Mouse (Mus musculus): ENCODE data around the gene A630023A22Rik. TPM values are rescaled to one million over a fixed set of nuclear protein-coding genes. Genes with fewer than 3 reads are reported as not detected.

A630023A22Rik gene
- polyA plus RNA-seq, 1 experiment from 2014 or later, result not detected

GRCm38 (mm10) chr14:34016381-34016780, 86.2 kb downstream of the A630023A22Rik start, which contains the start of gene Gm5460:
TSS of gene Gm5460 (plus strand) at chr14:34016758.
- 89% methylated on average over 4 of the region's 4 CpGs for WGBS

GRCm38 (mm10) chr14:34015063-34015462, 87.5 kb downstream of the A630023A22Rik start, which contains the start of gene Gm30083:
TSS of gene Gm30083 (minus strand) at chr14:34015182.
- Histone ChIP-seq H3K4me3 (no peak within 1 kb of the TSS), H3K9ac (no peak within 1 kb of the TSS), H3K36me3 (no peaks in the 10 kb centered on the region), H3K4me2 (no peak within 1 kb of the TSS), H3K9me3 (no peaks in the 10 kb centered on the region), H3K4me1 (no peaks in the 10 kb centered on the region), H3K27ac (no peak within 1 kb of the TSS), H3K27me3 (no peaks in the 10 kb centered on the region)
- no peak for ATAC-seq (ENCODE audit: borderline replicate concordance, extremely low read depth, low FRiP score, low TSS enrichment)
- 80% methylated on average over 3 of the region's 3 CpGs for WGBS

More at GRCm38 (mm10) chr14:34016381-34016780, 86.2 kb downstream of the A630023A22Rik start, which contains the start of gene Gm5460:
- ATAC-seq (ENCODE audit: borderline replicate concordance, extremely low read depth, low FRiP score, low TSS enrichment), result no peak
- no peaks in the 10 kb centered on the region for H3K4me1 ChIP-seq
- no peaks in the 10 kb centered on the region for H3K9me3 ChIP-seq
- H3K27me3 ChIP-seq, result no peaks in the 10 kb centered on the region
- H3K9ac ChIP-seq, result no peak within 1 kb of the TSS
- H3K36me3 ChIP-seq, result no peaks in the 10 kb centered on the region
- no peak within 1 kb of the TSS for H3K4me2 ChIP-seq
- no peak within 1 kb of the TSS for H3K27ac ChIP-seq
- no peak within 1 kb of the TSS for H3K4me3 ChIP-seq

GRCm38 (mm10) chr14:34002358-34002757, 100.2 kb downstream of the A630023A22Rik start:
- H3K36me3 ChIP-seq, result no peaks in the 10 kb centered on the region
- ATAC-seq (ENCODE audit: borderline replicate concordance, extremely low read depth, low FRiP score, low TSS enrichment), result no peak
- H3K27me3 ChIP-seq, result no peaks in the 10 kb centered on the region
- H3K4me3 ChIP-seq, result no peak overlapping the region
- no peak overlapping the region for H3K9ac ChIP-seq
- H3K27ac ChIP-seq, result no peak overlapping the region
- H3K4me1 ChIP-seq, result no peaks in the 10 kb centered on the region
- H3K9me3 ChIP-seq, result no peaks in the 10 kb centered on the region
- 81% methylated on average over 5 of the region's 5 CpGs for WGBS
- no peak overlapping the region for H3K4me2 ChIP-seq

GRCm38 (mm10) chr14:34001445-34001844, 101.1 kb downstream of the A630023A22Rik start:
- Histone ChIP-seq H3K36me3 (no peaks in the 10 kb centered on the region), H3K27me3 (no peaks in the 10 kb centered on the region), H3K4me1 (no peaks in the 10 kb centered on the region), H3K9ac (no peak overlapping the region), H3K4me2 (no peak overlapping the region), H3K4me3 (no peak overlapping the region), H3K9me3 (no peaks in the 10 kb centered on the region), H3K27ac (no peak overlapping the region)
- no peak; the same call in 1 of the 2 replicates for ATAC-seq (ENCODE audit: borderline replicate concordance, extremely low read depth, low FRiP score, low TSS enrichment)

Other genes starting within 250 kb of the A630023A22Rik start
- 6.2 and 7.6 TPM in 2 replicates for gene Gdf10, start 179.2 kb downstream of the A630023A22Rik start, polyA plus RNA-seq (2015; fragmentation: Nextera tagmentation; extraction: Ambion mirVana)
- 0.05 TPM in 1 of 2 replicates, not detected in the other for gene Gdf2, start 161.7 kb downstream of the A630023A22Rik start, polyA plus RNA-seq (2015; fragmentation: Nextera tagmentation; extraction: Ambion mirVana)
- gene Rbp3, start 148.8 kb downstream of the A630023A22Rik start, polyA plus RNA-seq (2015; fragmentation: Nextera tagmentation; extraction: Ambion mirVana), result 0.02 TPM in 1 of 2 replicates, not detected in the other
- gene Zfp488, start 124.0 kb downstream of the A630023A22Rik start, polyA plus RNA-seq (2015; fragmentation: Nextera tagmentation; extraction: Ambion mirVana), result not detected in 2 replicates
- gene Gm30083, start 87.6 kb downstream of the A630023A22Rik start, polyA plus RNA-seq (2015; fragmentation: Nextera tagmentation; extraction: Ambion mirVana), result not detected in 2 replicates
- not detected in 2 replicates for gene Gm5460, start 86.0 kb downstream of the A630023A22Rik start, polyA plus RNA-seq (2015; fragmentation: Nextera tagmentation; extraction: Ambion mirVana)
- gene Antxrl, start 50.0 kb downstream of the A630023A22Rik start, polyA plus RNA-seq (2015; fragmentation: Nextera tagmentation; extraction: Ambion mirVana), result not detected in 2 replicates
- 6.2 and 7.5 TPM in 2 replicates for gene Anxa8, start 16.8 kb downstream of the A630023A22Rik start, polyA plus RNA-seq (2015; fragmentation: Nextera tagmentation; extraction: Ambion mirVana)
- 0.09 and 0.13 TPM in 2 replicates for gene Npy4r, start 49.7 kb upstream of the A630023A22Rik start, polyA plus RNA-seq (2015; fragmentation: Nextera tagmentation; extraction: Ambion mirVana)
- gene Gprin2, start 98.9 kb upstream of the A630023A22Rik start, polyA plus RNA-seq (2015; fragmentation: Nextera tagmentation; extraction: Ambion mirVana), result 0.30 and 0.57 TPM in 2 replicates
- 0.66 and 0.72 TPM in 2 replicates for gene Syt15, start 116.8 kb upstream of the A630023A22Rik start, polyA plus RNA-seq (2015; fragmentation: Nextera tagmentation; extraction: Ambion mirVana)
- gene Shld2, start 207.7 kb upstream of the A630023A22Rik start, polyA plus RNA-seq (2015; fragmentation: Nextera tagmentation; extraction: Ambion mirVana), result 10.1 and 12.6 TPM in 2 replicates
- gene Glud1, start 208.0 kb upstream of the A630023A22Rik start, polyA plus RNA-seq (2015; fragmentation: Nextera tagmentation; extraction: Ambion mirVana), result 66.4 and 68.7 TPM in 2 replicates